Comparison of ENCODE assay signal across 14 mouse cellular contexts in genomic region chr16:43510516-43510915, GRCm38 (mm10).
DNase-seq lines count a peak whose midpoint lies in the region; ATAC-seq and TF ChIP-seq lines count a peak whose summit lies in the region.
"Had no signal": no experiment of that assay in that cellular context is flagged by ENCODE, and none has a peak within 500 bp of the region (broad histone marks: within the 10 kb centered on the region; RNA-seq: fewer than 3 reads in every experiment).

No protein-coding gene starts in this region.

- peak overlapping the region; percentile 28 for H3K4me2 ChIP-seq in neural tube, embryonic 13.5 days
- peak overlapping the region; percentile 37 for H3K4me2 ChIP-seq in midbrain, embryonic 13.5 days (replicated peaks)
- H3K4me2 ChIP-seq: heart, embryonic 13.5 days; limb, embryonic 12.5 days had no signal

- H3K36me3 ChIP-seq in neural tube, embryonic 13.5 days, result no peaks in the 10 kb centered on the region
- no peaks in the 10 kb centered on the region for H3K36me3 ChIP-seq in midbrain, embryonic 13.5 days
- H3K36me3 ChIP-seq: heart, embryonic 13.5 days; limb, embryonic 12.5 days had no signal

- H3K27ac ChIP-seq in gastrocnemius, adult 2 months, result peak overlapping the region; percentile 76
- 0 out of 2 replicates have a peak overlapping the region, but pooled peaks have one; percentile 18 for H3K27ac ChIP-seq in neural tube, embryonic 13.5 days (replicated peaks)
- peak overlapping the region; percentile 67 for H3K27ac ChIP-seq in midbrain, embryonic 13.5 days
- H3K27ac ChIP-seq: heart, embryonic 13.5 days; limb, embryonic 12.5 days had no signal

- DNase-seq in gastrocnemius, adult 2 months, result no peak
- no peak for DNase-seq in gastrocnemius, postnatal 4 days (ENCODE audit: low spot score in 2 of 2)
- no peak for DNase-seq in neural tube, embryonic 10.5 days (ENCODE audit: extremely low spot score, low spot score)
- DNase-seq in adrenal gland, postnatal 4 days (ENCODE audit: low spot score in 2 of 2), result no peak
- no peak for DNase-seq in right cerebral cortex, adult 18-20 months
- DNase-seq: cerebellum, postnatal 36 days; layer of hippocampus, postnatal 36 days; lung, adult 2 months; thymus, adult 2 months had no signal

- H3K4me3 ChIP-seq in gastrocnemius, adult 2 months, result no peak overlapping the region
- H3K4me3 ChIP-seq in neural tube, embryonic 13.5 days, result no peak overlapping the region
- peak overlapping the region; percentile 18 for H3K4me3 ChIP-seq in midbrain, embryonic 13.5 days (replicated peaks)
- H3K4me3 ChIP-seq: heart, embryonic 13.5 days; limb, embryonic 12.5 days had no signal

- H3K9ac ChIP-seq in neural tube, embryonic 13.5 days, result 0 out of 2 replicates have a peak overlapping the region, but pooled peaks have one; percentile 18
- H3K9ac ChIP-seq in midbrain, embryonic 13.5 days (replicated peaks), result peak overlapping the region; percentile 45; the same call in 1 of the 2 replicates
- H3K9ac ChIP-seq: heart, embryonic 13.5 days; limb, embryonic 12.5 days had no signal

- TF ChIP-seq CTCF in gastrocnemius, adult 2 months (IDR thresholded peaks at IDR 0.05), result peak; percentile 42; the same call in 1 of the 2 replicates

- 61% methylated on average over 5 of the region's 5 CpGs for WGBS in neural tube, embryonic 13.5 days
- WGBS in midbrain, embryonic 13.5 days, result 47% methylated on average over 5 of the region's 5 CpGs

- H3K4me1 ChIP-seq in neural tube, embryonic 13.5 days (replicated peaks), result peaks cover 67% of the 10 kb centered on the region
- H3K4me1 ChIP-seq in midbrain, embryonic 13.5 days (replicated peaks), result peaks cover 66% of the 10 kb centered on the region

- ATAC-seq in neural tube, embryonic 13.5 days (ENCODE audit: low read depth), result no peak
- no peak for ATAC-seq in midbrain, embryonic 13.5 days
- ATAC-seq: CD4-positive, CD25-positive, alpha-beta regulatory T cell, adult 4 months had no signal

- no peaks in the 10 kb centered on the region for H3K9me3 ChIP-seq in neural tube, embryonic 13.5 days
- H3K9me3 ChIP-seq in midbrain, embryonic 13.5 days, result no peaks in the 10 kb centered on the region
- H3K9me3 ChIP-seq: heart, embryonic 13.5 days; limb, embryonic 12.5 days had no signal

- intact Hi-C loops in gastrocnemius, adult 2 months (cut with DNase I), result no loop called here

- no peaks in the 10 kb centered on the region for H3K27me3 ChIP-seq in neural tube, embryonic 13.5 days
- H3K27me3 ChIP-seq in midbrain, embryonic 13.5 days, result no peaks in the 10 kb centered on the region
- H3K27me3 ChIP-seq: heart, embryonic 13.5 days; limb, embryonic 12.5 days had no signal

Comparison
In these comparisons a context has a peak if more than half of its experiments do, and no peak if none do; other contexts are left out.
1. H3K27ac ChIP-seq: peak in every context shown above with its lines; median percentile 76 in gastrocnemius, adult 2 months; 67 in midbrain, embryonic 13.5 days; 18 in neural tube, embryonic 13.5 days.